Mouse (Mus musculus): ENCODE data around the gene Olfr1107. TPM values are rescaled to one million over a fixed set of nuclear protein-coding genes. Genes with fewer than 3 reads are reported as not detected.

The Olfr1107 gene
- not detected in 2 replicates for polyA plus RNA-seq (2014; fragmentation: Nextera tagmentation; extraction: Ambion mirVana)

- no peak within 1 kb of the TSS for H3K4me3 ChIP-seq (ENCODE audit: low read depth, low read length)
- WGBS: 89% methylated on average over 1 of the region's 1 CpGs
- no peak for ATAC-seq (replicated peaks; ENCODE audit: low FRiP score)
These were observed at the start of gene Olfr1107 for GRCm38 (mm10) chr2:87075717-87076116. Gene Olfr1107, minus strand, starts transcription at chr2:87075817.

DNA sequence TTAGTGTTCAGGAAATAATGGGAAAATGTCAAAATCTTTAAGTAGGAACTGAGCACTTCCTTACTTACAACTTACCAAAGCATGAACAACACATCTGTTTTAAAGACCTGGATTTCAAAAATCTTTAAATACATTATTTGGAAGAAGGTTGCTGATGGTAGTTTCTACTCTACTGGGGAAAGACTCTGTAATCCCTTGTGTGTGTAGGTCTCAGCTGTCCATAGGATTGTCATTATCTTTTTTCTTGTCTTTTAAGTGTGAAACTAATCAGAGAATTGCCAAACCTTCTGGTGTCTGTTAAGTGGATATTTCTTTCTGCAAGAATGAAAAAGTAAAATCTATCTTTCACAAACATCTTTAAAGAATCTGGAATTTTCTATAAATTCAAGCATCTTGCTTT is 38.9 kb upstream of the Olfr1107 start, which contains the start of gene Olfr259:
Gene Olfr259 (minus strand): TSS at position 101 of the 400 bp plus-strand sequence.
- no peak for DNase-seq (ENCODE audit: low spot score)
- H3K27me3 ChIP-seq (ENCODE audit: control insufficient read depth, insufficient read depth, low read length): no peaks in the 10 kb centered on the region
- no peak within 1 kb of the TSS for H3K9ac ChIP-seq (ENCODE audit: low read length)
- no peak for ATAC-seq (replicated peaks; ENCODE audit: low FRiP score)
- no peak within 1 kb of the TSS for H3K4me2 ChIP-seq (ENCODE audit: low read depth, low read length, severe bottlenecking)
- no peaks in the 10 kb centered on the region for H3K9me3 ChIP-seq (ENCODE audit: control insufficient read depth, low read length)
- H3K4me3 ChIP-seq (ENCODE audit: low read depth, low read length): no peak within 1 kb of the TSS
- no peak within 1 kb of the TSS for H3K27ac ChIP-seq (ENCODE audit: low read depth, low read length)
- H3K4me1 ChIP-seq (replicated peaks; ENCODE audit: control insufficient read depth, insufficient read depth, low read length): no peaks in the 10 kb centered on the region
- H3K36me3 ChIP-seq (ENCODE audit: control insufficient read depth, insufficient read depth, low read length): no peaks in the 10 kb centered on the region

More at GRCm38 (mm10) chr2:87075717-87076116, at the start of gene Olfr1107:
- H3K4me1 ChIP-seq (replicated peaks; ENCODE audit: control insufficient read depth, insufficient read depth, low read length): no peaks in the 10 kb centered on the region
- no peak for DNase-seq (ENCODE audit: low spot score)
- no peak within 1 kb of the TSS for H3K4me2 ChIP-seq (ENCODE audit: low read depth, low read length, severe bottlenecking)
- no peak within 1 kb of the TSS for H3K27ac ChIP-seq (ENCODE audit: low read depth, low read length)
- H3K36me3 ChIP-seq (ENCODE audit: control insufficient read depth, insufficient read depth, low read length): no peaks in the 10 kb centered on the region
- H3K27me3 ChIP-seq (ENCODE audit: control insufficient read depth, insufficient read depth, low read length): no peaks in the 10 kb centered on the region
- H3K9ac ChIP-seq (ENCODE audit: low read length): no peak within 1 kb of the TSS
- no peaks in the 10 kb centered on the region for H3K9me3 ChIP-seq (ENCODE audit: control insufficient read depth, low read length)

- ATAC-seq (replicated peaks; ENCODE audit: low FRiP score): no peak
- Histone ChIP-seq H3K4me1 (replicated peaks; ENCODE audit: control insufficient read depth, insufficient read depth, low read length) (no peaks in the 10 kb centered on the region), H3K9ac (ENCODE audit: low read length) (no peak within 1 kb of the TSS), H3K4me3 (ENCODE audit: low read depth, low read length) (no peak within 1 kb of the TSS), H3K9me3 (ENCODE audit: control insufficient read depth, low read length) (no peaks in the 10 kb centered on the region), H3K36me3 (ENCODE audit: control insufficient read depth, insufficient read depth, low read length) (no peaks in the 10 kb centered on the region), H3K4me2 (ENCODE audit: low read depth, low read length, severe bottlenecking) (no peak within 1 kb of the TSS), H3K27me3 (ENCODE audit: control insufficient read depth, insufficient read depth, low read length) (no peaks in the 10 kb centered on the region), H3K27ac (ENCODE audit: low read depth, low read length) (no peak within 1 kb of the TSS)
- 40% methylated on average over 1 of the region's 1 CpGs for WGBS
- DNase-seq (ENCODE audit: low spot score): no peak
These were observed 20.3 kb upstream of the Olfr1107 start, which contains the start of gene Olfr1109 for GRCm38 (mm10) chr2:87095908-87096307. Gene Olfr1109, minus strand, starts transcription at chr2:87096008.

GRCm38 (mm10) chr2:87052173-87052572 is 23.4 kb downstream of the Olfr1107 start, which contains the start of gene Olfr1106:
Gene Olfr1106, minus strand, starts transcription at chr2:87052273.
- H3K9me3 ChIP-seq (ENCODE audit: control insufficient read depth, low read length): no peaks in the 10 kb centered on the region
- WGBS: 85% methylated on average over 1 of the region's 1 CpGs
- H3K27me3 ChIP-seq (ENCODE audit: control insufficient read depth, insufficient read depth, low read length): no peaks in the 10 kb centered on the region
- no peak within 1 kb of the TSS for H3K4me2 ChIP-seq (ENCODE audit: low read depth, low read length, severe bottlenecking)
- H3K27ac ChIP-seq (ENCODE audit: low read depth, low read length): no peak within 1 kb of the TSS
- no peaks in the 10 kb centered on the region for H3K4me1 ChIP-seq (replicated peaks; ENCODE audit: control insufficient read depth, insufficient read depth, low read length)
- H3K36me3 ChIP-seq (ENCODE audit: control insufficient read depth, insufficient read depth, low read length): no peaks in the 10 kb centered on the region
- DNase-seq (ENCODE audit: low spot score): no peak
- no peak within 1 kb of the TSS for H3K4me3 ChIP-seq (ENCODE audit: low read depth, low read length)
- no peak for ATAC-seq (replicated peaks; ENCODE audit: low FRiP score)
- H3K9ac ChIP-seq (ENCODE audit: low read length): no peak within 1 kb of the TSS

GRCm38 (mm10) chr2:87036431-87036830 is 39.2 kb downstream of the Olfr1107 start, which contains the start of gene Olfr1105:
Gene Olfr1105, minus strand, starts transcription at chr2:87036531.
- no peak for DNase-seq (ENCODE audit: low spot score)
- Histone ChIP-seq H3K4me2 (ENCODE audit: low read depth, low read length, severe bottlenecking) (no peak within 1 kb of the TSS), H3K36me3 (ENCODE audit: control insufficient read depth, insufficient read depth, low read length) (no peaks in the 10 kb centered on the region), H3K4me3 (ENCODE audit: low read depth, low read length) (no peak within 1 kb of the TSS), H3K27ac (ENCODE audit: low read depth, low read length) (no peak within 1 kb of the TSS), H3K27me3 (ENCODE audit: control insufficient read depth, insufficient read depth, low read length) (no peaks in the 10 kb centered on the region), H3K9ac (ENCODE audit: low read length) (no peak within 1 kb of the TSS), H3K9me3 (ENCODE audit: control insufficient read depth, low read length) (no peaks in the 10 kb centered on the region), H3K4me1 (replicated peaks; ENCODE audit: control insufficient read depth, insufficient read depth, low read length) (no peaks in the 10 kb centered on the region)
- ATAC-seq (replicated peaks; ENCODE audit: low FRiP score): no peak

DNA sequence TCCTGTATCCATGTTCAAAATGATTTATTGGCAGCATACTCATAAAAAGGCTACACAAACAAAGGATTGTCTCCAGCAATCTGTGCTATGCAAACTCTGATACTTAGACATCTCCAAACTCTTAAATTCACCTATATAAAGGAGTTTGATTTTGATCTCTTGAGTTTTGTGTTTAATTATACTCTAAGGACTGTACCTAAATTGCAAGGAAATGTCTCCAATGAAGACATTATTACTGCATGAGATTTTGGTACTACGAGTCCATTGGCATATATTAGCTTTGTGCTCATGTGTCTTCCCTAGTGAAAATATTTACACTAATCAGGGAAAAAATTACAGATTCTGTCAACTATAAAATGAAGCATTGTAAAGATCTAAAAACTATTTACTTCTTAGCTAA is 48.6 kb downstream of the Olfr1107 start, which contains the start of gene Olfr1104:
Gene Olfr1104 (minus strand): TSS at position 101 of the 400 bp plus-strand sequence.
- WGBS: 84% methylated on average over 1 of the region's 1 CpGs
- no peak for DNase-seq (ENCODE audit: low spot score)
- ATAC-seq (replicated peaks; ENCODE audit: low FRiP score): no peak

More for the DNA sequence above, 48.6 kb downstream of the Olfr1107 start, which contains the start of gene Olfr1104:
- no peaks in the 10 kb centered on the region for H3K36me3 ChIP-seq (ENCODE audit: control insufficient read depth, insufficient read depth, low read length)
- H3K4me2 ChIP-seq (ENCODE audit: low read depth, low read length, severe bottlenecking): no peak within 1 kb of the TSS
- no peak within 1 kb of the TSS for H3K9ac ChIP-seq (ENCODE audit: low read length)
- no peaks in the 10 kb centered on the region for H3K27me3 ChIP-seq (ENCODE audit: control insufficient read depth, insufficient read depth, low read length)
- no peaks in the 10 kb centered on the region for H3K9me3 ChIP-seq (ENCODE audit: control insufficient read depth, low read length)
- H3K4me3 ChIP-seq (ENCODE audit: low read depth, low read length): no peak within 1 kb of the TSS
- H3K27ac ChIP-seq (ENCODE audit: low read depth, low read length): no peak within 1 kb of the TSS
- H3K4me1 ChIP-seq (replicated peaks; ENCODE audit: control insufficient read depth, insufficient read depth, low read length): no peaks in the 10 kb centered on the region

Other genes starting within 250 kb of the Olfr1107 start
- gene Olfr1095, start 224.1 kb downstream of the Olfr1107 start, polyA plus RNA-seq (2014; fragmentation: Nextera tagmentation; extraction: Ambion mirVana): not detected in 2 replicates
- not detected in 2 replicates for gene Gm13723, start 201.0 kb downstream of the Olfr1107 start, polyA plus RNA-seq (2014; fragmentation: Nextera tagmentation; extraction: Ambion mirVana)
- gene Olfr1097, start 183.6 kb downstream of the Olfr1107 start, polyA plus RNA-seq (2014; fragmentation: Nextera tagmentation; extraction: Ambion mirVana): not detected in 2 replicates
- not detected in 2 replicates for gene Olfr1098, start 151.3 kb downstream of the Olfr1107 start, polyA plus RNA-seq (2014; fragmentation: Nextera tagmentation; extraction: Ambion mirVana)
- gene Olfr1099, start 115.1 kb downstream of the Olfr1107 start, polyA plus RNA-seq (2014; fragmentation: Nextera tagmentation; extraction: Ambion mirVana): not detected in 2 replicates
- gene Olfr1100, start 95.9 kb downstream of the Olfr1107 start, polyA plus RNA-seq (2014; fragmentation: Nextera tagmentation; extraction: Ambion mirVana): not detected in 2 replicates
- gene Olfr1101, start 84.6 kb downstream of the Olfr1107 start, polyA plus RNA-seq (2014; fragmentation: Nextera tagmentation; extraction: Ambion mirVana): not detected in 2 replicates
- gene Olfr1102, start 77.4 kb downstream of the Olfr1107 start, polyA plus RNA-seq (2014; fragmentation: Nextera tagmentation; extraction: Ambion mirVana): not detected in 2 replicates
- gene Olfr1104, start 48.7 kb downstream of the Olfr1107 start, polyA plus RNA-seq (2014; fragmentation: Nextera tagmentation; extraction: Ambion mirVana): not detected in 2 replicates
- not detected in 2 replicates for gene Olfr1105, start 39.3 kb downstream of the Olfr1107 start, polyA plus RNA-seq (2014; fragmentation: Nextera tagmentation; extraction: Ambion mirVana)
- not detected in 2 replicates for gene Olfr1106, start 23.5 kb downstream of the Olfr1107 start, polyA plus RNA-seq (2014; fragmentation: Nextera tagmentation; extraction: Ambion mirVana)
- not detected in 2 replicates for gene Olfr1109, start 20.2 kb upstream of the Olfr1107 start, polyA plus RNA-seq (2014; fragmentation: Nextera tagmentation; extraction: Ambion mirVana)
- gene Olfr259, start 38.8 kb upstream of the Olfr1107 start, polyA plus RNA-seq (2014; fragmentation: Nextera tagmentation; extraction: Ambion mirVana): not detected in 2 replicates
- gene Olfr1110, start 64.5 kb upstream of the Olfr1107 start, polyA plus RNA-seq (2014; fragmentation: Nextera tagmentation; extraction: Ambion mirVana): not detected in 2 replicates
- gene Olfr1111, start 76.8 kb upstream of the Olfr1107 start, polyA plus RNA-seq (2014; fragmentation: Nextera tagmentation; extraction: Ambion mirVana): not detected in 2 replicates
- not detected in 2 replicates for gene Olfr1112, start 112.0 kb upstream of the Olfr1107 start, polyA plus RNA-seq (2014; fragmentation: Nextera tagmentation; extraction: Ambion mirVana)
- not detected in 2 replicates for gene Olfr1113, start 133.2 kb upstream of the Olfr1107 start, polyA plus RNA-seq (2014; fragmentation: Nextera tagmentation; extraction: Ambion mirVana)
- gene Olfr1115, start 172.2 kb upstream of the Olfr1107 start, polyA plus RNA-seq (2014; fragmentation: Nextera tagmentation; extraction: Ambion mirVana): not detected in 2 replicates
- not detected in 2 replicates for gene Olfr1116, start 191.7 kb upstream of the Olfr1107 start, polyA plus RNA-seq (2014; fragmentation: Nextera tagmentation; extraction: Ambion mirVana)
- gene Olfr1118, start 231.8 kb upstream of the Olfr1107 start, polyA plus RNA-seq (2014; fragmentation: Nextera tagmentation; extraction: Ambion mirVana): not detected in 2 replicates